Mouse (Mus musculus) spleen, adult 12 weeks (tissue): ENCODE data around the gene Nfib.

Experiments
- DNase-seq: peaks from one replicate; pipeline ENCODE4 v3.0.0; 2022; ENCODE audit warnings: low spot score

The Nfib gene

DNA sequence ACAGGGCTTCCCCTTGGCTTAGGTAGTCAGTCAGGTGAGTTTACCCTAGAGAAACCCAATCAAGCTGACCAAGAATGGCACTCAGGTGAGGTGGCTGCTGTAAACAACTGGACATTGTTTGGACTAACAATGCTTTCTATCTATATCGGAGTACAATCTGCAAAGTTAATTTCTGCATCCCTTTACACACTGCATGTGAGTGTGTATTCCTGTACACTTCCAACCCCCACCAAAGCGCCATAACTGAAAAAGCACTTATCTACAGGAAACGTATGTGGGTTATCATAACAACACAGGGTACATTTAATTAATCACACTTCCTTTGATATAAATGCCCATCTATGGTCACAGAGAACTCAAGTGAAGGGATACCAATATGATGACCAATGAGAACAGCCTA, 346.4 kb downstream of the Nfib start:
- DNase-seq: no peak

DNA sequence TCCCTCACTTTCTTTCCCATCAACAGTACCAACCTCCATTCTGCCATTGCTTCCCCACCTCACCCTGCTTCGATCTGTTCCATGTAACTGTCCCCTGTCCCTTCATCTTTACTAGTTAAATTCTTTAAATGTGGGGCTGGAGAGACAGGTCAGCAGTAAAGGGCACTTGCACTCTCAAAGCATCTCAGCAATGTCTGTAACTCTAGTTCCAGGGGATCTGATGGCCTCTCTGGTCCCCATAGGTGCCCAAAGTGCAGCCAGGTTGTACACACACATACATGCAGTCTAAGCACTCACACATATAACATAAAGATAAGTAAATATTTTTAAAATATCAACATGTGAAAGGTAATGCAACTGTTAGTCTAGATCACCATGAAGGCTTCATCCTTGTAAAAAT, 356.5 kb downstream of the Nfib start:
- no peak for DNase-seq

DNA sequence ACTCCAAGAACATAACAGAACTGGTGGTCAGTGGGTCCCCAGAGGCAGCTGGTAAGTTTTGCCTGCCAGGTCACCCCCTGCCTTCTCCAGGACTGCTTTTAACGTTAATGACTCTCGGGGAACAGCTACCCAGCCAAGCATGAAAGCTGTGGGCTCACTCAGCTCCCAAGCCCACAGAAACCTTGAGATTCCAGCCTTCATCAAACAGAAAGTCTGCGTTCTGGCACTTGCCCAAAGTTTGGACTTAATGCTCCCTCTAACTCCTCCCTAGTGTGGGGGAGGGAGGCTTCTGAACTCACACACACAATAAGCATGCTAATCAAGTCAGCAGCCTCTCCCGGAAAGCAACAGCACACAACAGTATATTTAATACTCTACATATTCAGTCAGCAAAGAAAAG, 360.8 kb downstream of the Nfib start:
- no peak for DNase-seq

DNA sequence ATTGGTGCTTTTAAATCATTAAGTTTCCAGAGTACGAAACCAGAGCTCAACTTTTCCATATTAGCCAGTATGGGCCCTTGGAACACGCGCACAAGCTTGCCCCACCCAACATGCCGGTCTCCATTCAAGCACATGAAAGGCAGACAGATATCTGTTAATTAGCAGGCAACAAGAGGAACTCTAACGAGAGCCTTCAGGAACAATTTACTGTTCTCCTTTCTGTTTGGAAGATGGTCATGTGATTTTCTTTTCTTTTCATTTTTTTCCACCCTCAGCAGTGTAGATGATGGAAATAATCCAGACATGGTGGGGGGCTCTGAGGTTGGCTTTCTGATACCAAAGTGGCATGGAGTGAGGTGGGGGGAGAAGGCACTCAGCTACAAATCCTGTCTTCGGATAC, 361.3 kb downstream of the Nfib start:
- no peak for DNase-seq

DNA sequence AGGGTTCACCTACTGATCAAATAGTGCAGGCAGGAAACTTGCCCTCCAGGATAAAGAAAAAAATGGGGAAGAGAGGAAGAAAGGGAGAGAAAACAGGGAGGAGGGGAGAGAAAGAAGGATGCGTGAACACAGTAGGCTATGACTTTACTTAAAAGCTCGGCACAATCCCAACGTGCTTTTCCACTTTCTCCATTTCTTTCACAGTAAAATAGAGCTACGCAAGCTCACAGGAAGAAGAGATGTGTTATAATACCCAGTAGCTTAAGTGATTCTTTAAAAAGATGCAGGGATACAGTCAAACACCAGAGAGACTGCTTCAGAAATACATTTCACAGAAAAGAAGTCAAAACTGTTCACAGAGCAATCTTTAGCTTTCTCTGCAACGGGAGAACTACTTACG, 366.6 kb downstream of the Nfib start:
- DNase-seq: no peak

DNA sequence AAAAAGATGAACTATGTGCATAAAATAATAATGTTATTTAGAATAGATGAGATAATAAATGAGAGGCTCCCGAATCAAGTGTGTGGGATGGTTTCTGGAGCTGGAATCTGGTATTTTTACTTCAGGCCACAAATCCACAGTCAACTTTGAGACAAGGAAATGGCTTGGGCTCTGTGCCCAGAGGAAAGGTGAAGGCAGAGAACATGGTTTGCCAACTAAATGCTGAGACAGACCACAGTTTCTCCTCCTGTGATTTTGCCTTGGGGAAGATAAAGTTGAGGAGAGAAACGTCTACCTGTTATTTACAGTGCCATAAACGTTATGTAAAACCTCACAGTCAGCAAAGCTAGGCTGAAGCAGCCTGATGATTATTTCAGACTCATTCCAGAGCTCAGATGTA, 367.1 kb downstream of the Nfib start:
- DNase-seq: no peak

DNA sequence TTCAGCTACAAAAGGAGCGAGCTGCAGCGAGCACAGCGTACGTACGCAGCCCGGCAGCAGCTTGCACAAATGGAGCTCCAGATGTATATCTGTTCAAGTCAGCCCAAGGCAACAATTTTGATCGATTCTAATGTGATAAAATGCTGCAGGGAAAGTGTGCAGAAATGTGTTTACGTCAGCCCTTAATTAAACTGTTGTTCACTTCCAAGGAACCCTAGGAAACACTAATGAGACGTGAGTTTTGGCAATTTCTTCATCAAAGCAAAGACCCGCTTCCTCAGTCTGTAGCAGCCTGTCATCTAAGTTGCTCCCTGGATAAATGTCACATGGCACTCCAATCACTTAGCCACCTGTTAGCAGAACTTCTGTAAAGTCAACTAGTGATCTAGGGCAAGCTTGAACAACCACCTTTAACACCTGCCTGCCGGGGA, 368.6 kb downstream of the Nfib start:
- DNase-seq: no peak

DNA sequence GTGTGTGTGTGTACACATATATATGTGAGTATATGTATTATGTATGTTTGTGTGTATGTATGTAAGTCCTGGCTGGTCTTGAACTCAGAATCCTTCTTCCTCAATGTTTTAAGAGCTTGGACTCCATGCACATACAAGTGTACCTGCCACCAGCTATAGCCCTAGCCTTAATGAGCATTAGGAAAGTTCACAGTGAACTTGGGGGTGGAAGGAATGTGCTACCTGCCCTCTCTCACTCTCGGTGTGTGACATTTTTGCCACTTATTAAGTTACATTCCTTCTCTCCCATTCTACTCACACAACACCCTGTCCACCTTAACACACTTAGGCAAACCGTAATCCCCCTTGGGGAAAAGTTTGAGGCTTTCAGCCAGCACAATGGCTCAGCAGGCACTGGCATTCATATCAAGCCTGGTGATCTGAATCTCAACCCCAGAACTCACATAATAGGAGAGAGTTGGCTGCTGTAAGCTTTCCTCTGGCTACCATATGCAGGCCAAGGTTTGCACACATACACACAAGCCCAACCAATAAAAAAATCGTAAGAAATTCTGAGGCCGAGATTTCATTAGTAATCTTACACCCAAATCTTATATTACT, 370.2 kb downstream of the Nfib start:
- no peak for DNase-seq

DNA sequence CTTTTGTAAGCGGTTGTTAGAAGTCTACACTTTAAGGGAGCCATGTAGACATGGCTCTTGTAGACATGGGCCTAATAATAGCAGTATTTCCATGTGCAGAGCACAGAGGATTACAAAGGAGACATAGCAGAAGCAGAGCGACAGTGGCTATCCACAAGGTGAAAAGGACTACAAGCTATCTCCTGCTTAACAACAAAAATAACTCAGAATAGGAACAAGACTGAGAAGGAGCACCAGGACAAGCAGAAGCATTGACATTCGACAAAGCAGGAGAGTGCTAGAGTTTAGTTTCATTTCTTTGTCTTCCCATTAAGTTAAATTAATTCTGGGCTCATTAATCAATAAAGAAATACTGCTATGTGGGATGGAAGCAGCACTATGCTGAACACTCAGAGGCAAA, 372.1 kb downstream of the Nfib start:
- no peak for DNase-seq

DNA sequence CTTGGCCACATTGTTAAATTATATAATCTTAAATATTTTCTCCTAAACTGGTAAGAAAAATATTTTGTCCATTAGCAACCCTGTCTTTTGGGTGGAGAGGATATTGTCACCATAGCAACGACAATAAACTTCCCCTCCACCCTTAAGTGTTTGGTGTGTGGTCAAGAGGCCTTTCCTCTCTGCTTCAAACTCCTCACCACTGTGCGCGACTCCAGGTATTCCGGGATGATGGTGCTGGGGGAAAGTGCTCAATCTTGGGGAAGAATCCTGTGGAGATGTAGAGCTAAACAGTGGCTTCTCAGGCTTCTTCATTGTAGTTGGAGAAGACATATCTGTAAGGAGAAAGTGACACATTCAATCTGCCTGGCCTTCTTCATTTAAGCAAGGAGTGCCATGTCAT, 375.5 kb downstream of the Nfib start:
- DNase-seq: no peak

DNA sequence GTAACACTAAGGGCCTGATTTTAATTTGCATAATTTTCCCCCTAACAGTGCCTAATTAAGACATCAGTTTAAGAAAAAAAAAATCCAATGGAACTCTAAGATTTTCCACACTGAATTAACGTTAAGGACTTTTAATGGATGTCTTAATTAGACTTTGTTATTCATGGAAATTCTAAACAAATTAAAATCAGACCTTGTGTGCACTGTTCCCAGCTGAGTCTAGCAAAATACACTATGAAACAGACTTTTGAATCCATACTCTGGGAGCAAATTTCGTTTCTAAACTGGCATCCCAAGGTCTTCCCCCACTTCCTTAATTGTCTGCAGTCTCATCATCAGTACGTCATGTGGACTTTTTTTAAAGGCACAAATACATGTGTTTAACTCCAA, 379.4 kb downstream of the Nfib start:
- DNase-seq: no peak

DNA sequence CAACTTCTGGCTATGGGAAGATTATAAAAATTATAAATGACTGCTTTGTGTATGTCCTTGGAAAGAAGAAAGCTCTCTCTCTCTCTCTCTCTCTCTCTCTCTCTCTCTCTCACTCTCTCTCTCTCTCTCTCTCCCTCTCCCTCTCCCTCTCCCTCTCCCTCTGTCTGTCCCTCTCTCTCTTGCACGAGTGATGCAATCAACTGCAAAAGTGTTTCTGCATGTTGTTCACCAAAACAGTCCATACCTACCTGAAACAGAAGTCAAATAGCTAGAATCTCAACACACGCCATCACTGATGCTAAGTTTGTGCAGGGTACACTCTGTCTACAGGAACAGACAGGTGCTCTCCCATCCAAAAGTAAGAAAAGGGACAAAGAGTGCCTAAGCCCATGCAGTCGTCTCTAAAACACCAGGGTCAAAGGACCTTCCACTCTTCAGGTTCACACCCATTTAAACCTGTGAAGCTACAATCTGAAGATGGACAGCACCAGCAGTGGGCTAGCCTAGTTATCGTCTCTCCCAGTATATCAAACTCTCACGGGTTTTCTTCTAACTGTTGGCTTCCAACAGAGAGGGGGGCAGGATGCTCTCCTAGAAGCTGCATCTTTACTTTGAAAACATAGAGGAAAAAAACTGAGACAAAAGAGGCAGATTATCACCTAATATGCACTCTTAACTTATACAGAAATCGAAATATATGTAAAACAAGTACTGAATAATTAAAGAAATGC, 380.0 kb downstream of the Nfib start:
- DNase-seq: no peak

DNA sequence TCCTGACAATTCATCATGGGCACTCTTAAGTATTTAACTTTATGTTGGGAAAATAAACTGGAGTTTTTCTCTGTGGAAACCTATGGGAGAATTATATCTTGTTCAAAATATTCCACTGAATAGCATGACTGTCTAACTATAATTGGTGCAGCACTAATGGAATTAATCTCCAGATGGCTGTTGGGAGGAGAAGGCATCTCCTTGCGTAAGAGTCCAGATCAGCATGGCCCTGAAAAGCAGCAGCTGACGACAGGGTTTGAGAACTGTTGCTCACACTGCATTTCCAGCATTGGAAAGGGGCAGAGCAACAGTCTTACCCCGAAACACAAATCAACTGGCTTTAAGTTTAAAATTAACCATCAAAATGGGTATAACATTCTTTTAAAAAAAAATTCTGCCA, 380.6 kb downstream of the Nfib start:
- DNase-seq: no peak

DNA sequence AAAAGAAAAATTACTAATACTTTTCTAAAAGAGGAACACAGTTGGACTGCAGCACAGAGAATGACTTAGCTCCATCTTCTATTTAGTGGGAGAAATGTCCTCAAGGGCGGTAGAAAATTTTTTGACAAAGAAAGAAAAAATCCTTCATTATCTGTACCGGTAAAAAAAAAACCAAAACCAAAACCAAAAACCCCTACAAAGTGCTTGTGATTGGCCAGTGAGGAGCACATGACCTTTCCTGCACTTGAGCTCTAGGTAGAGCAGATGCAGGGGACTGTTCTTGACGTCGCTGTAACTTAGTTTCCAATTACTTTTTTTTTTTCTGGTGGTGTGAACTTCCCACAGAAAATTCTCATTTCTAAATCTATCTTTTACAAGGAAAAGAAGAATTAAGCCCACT, 384.5 kb downstream of the Nfib start:
- DNase-seq: no peak

DNA sequence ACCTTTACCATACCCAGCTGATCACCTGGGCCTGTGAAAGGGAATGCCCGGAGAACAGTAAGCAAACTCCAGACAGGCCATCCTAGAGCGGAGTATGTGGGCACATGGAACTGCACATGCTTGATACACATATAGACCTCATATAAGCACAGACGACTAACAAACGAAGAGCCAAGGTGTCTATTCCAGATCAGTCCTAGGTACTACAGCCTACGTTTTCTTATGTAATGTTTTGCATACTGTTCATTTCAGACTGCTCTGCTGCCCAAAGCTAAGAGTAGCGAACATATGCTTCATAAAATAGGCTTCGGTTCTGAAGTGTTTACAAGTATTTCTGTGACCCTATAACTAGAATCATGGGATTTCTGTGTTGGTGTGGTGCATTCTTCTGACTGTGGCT, 386.2 kb downstream of the Nfib start:
- no peak for DNase-seq

DNA sequence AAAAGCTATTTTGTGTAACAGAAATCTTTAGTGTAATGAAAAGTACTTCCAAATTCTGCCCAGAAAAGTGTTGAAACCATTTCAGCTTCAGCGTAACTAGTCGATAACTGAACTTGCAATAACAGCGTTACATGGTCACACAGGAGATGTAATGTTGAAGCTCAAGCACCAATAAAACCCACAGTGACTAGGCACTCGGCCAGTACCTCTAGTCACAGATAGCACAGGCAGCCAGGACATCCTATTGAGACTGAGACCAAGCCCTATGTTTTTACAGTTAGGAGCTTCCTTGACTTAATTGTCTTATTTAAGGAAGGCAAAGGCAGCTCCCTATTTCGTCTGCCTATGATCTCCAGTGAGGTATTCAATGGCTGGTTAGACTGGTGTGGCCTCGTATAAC, 389.4 kb downstream of the Nfib start:
- DNase-seq: no peak

DNA sequence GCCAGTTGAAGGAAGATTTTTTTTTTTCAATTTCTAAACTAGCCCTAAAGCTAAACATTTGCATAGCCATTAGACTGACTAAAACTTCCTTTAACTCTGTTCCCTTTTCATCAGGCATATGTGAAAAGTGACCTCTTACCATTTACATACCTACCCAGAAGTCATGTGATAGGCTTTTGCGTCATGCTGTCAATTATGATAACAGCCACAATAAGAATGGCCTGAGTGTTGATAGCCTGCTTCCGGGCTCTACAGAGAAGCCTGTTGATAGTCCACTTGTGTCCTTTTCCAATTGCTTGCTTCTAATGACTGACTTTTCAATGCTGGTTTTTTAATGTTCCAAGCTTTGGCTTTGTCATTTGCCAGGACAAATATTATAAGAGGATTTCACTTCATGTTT, 389.8 kb downstream of the Nfib start:
- no peak for DNase-seq

DNA sequence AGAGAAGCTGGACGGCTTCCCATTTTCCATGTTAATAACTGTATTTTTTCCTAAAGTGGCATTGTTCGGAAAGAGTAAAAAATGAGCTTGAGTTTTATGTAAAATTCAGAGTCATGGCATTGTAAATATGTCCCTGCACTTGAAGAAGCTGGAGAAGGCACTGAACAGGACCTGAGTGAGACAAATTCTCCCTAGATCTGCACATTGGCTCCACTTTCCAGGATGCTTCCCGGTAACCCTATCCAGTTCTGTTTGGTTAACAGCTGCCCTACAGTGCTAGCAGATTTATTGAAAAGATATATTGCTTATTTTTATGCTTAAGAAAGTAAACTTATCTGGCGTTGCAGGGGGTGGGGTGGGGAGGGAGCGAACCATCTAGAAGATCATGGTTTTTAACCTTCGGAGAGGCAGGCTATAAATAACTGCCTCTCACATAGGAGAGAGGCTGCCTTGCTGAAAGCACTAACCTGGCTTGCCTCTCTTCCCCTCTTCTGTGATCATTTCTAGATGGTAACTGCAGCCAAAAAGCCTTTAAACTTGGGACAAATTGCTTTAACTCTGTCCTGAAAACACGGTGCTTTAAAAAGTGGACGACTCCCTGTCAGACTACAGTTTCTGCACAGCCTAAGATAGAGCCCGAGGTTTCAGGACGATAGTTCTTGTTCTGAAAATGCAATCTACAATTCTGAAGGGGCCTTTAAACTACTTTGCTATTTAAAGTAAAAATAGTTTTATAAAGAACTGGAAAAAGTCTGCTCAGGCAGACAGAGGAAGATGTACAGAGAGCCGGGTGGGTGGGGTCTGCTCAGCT, 394.4 kb downstream of the Nfib start:
- no peak for DNase-seq

DNA sequence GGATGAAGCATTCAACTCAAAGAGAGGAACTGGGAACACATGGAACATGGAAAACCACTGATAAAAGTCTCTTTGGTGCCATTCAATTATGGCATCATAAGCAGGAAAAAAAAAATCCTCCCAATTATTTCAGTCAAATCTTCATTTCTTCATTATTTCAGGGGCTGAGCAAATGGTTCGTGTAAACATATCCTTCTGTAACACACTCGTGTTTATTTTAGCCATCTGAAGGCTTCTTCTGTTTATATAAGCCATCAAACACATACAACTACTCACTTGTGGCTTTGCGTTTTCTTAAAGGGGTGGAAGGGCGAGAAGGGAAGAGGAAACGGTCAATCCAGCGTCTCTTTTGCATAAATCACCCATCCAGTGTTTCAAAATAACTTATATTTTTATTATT, 399.5 kb downstream of the Nfib start:
- no peak for DNase-seq

DNA sequence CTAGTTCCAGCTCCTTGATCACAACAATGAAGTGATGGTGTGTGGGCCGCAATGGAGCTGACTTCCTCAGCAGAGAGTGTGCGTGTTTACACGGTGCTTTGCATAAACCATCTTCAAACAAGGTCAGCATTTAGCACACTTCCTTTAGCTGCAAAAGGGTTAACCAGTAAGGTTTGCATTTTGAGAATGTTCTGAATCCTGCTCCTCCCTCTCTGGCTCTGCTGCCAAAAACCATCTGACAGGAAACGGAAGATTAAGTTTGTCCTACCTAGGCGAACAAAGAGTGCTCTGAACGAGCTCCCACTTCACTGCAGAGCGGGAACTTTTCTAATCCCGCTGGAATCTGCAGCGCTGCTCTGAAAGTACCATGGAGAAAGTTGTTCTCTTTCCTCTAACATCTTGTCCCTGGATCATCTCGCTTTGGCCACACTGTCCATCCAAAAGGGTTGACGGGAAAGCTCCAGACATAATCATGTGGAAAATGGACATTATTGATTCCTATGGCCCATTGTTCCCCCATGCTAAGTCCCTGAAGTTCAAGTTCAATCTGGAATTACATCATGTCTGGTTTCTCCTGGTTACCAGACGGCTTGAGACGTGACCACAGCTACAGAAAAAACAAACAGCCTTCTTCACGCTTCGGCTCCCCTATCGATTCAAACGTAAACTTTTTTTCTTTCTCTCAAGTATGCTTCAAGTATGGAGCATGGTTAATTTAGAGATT, 401.2 kb downstream of the Nfib start:
- DNase-seq: no peak

DNA sequence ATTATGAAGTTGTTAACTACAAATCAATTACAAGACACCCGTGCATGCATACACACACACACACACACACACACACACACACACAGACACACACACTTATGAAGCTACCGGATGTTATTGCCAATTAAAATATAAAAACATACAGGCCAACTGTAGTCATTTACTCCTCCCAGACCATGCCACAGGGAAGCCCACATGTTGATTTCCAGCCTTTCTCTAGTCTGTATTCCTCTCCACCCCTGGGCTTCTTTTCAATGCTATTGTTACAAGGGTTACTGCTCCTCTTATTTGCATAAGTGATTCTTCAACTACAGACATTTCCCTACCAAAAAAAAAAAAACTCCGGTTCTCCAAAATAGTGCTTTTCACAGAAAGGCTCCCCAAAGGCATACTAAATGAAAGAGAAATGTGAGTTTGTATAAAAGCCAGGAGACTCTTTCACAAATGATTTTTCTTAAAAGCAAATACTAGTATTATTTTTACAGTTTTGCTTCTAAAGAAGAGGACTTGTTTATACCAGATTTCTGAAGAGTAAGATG, 402.1 kb downstream of the Nfib start:
- no peak for DNase-seq

DNA sequence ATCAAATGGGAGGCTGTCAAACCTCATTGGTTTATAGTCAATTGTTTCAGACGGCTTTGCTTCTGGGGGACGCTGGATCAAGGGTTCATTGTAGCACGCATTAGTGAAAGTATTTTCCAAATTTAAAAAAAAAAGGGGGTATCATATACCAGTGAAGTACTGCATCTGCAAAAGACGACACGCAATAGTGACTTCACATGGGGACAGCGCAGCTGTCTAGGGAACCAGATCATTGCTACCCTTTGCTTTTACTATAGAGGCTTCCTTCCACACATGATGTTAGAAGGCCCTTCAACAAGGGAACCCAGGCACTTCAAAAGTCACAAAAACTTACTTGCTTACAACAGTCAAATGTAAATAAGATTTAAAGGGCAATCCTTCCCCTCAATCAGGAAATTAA, 402.6 kb downstream of the Nfib start:
- no peak for DNase-seq
